Comparison of ENCODE assay signal across 9 mouse cellular contexts in the genomic region with DNA sequence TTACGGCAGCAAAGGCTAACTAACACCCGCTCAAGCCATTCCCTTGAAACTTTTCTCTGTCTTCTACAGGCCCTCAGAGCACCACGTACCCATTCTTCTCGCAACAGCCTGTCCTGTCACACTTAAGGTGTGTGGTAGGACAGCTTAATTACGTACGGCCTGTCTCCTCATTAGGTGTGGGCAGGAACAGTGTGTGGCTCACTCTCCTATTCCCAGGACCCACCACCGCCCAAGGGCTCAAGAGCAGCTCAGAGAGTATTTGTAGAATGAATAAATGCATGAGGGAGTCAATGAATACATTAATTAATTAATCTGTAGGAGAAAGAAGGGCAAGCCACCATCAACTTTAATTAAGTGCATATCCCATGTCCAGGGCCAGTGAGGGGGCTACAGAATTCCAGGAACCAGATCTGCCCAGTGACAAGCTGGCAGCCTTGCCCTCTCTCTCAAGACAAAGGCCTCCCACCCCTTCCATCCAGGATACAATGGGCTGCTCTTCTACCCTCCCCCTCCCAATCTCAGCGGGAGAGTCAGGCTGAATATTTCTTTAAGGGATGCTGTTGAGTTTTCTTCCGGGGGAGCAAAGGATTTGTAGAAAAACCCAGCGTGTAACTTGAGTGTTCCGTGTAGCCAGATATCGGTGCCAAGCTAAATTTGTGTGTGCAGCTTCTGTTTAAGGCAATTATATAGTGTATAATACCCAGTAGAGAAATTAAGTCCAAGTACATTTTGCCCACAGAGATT.
DNase-seq lines count a peak whose midpoint lies in the region; ATAC-seq and TF ChIP-seq lines count a peak whose summit lies in the region.
"Had no signal": no experiment of that assay in that cellular context is flagged by ENCODE, and none has a peak within 500 bp of the region (broad histone marks: within the 10 kb centered on the region; RNA-seq: fewer than 3 reads in every experiment).

No protein-coding gene starts in this region.

- 51% methylated on average over 12 of the region's 12 CpGs for WGBS in kidney, embryonic 16.5 days
- WGBS in forebrain, embryonic 10.5 days = 25% methylated on average over 12 of the region's 12 CpGs
- 47% methylated on average over 12 of the region's 12 CpGs for WGBS in limb, embryonic 14.5 days
- WGBS in stomach, embryonic 15.5 days = 58% methylated on average over 12 of the region's 12 CpGs

- no peak for DNase-seq in kidney, postnatal 10 days
- peak; percentile 70 for DNase-seq in forebrain, embryonic 10.5 days (ENCODE audit: extremely low spot score, low spot score)
- DNase-seq in limb, embryonic 14.5 days (ENCODE audit: low spot score) = no peak
- no peak for DNase-seq in liver
- no peak for DNase-seq in right cerebral cortex, postnatal 4 days
- DNase-seq: liver, embryonic 13.5 days had no signal

- H3K4me1 ChIP-seq in kidney, embryonic 16.5 days (ENCODE audit: insufficient read depth, low read length) = peaks cover 20% of the 10 kb centered on the region
- peaks cover 67% of the 10 kb centered on the region for H3K4me1 ChIP-seq in forebrain, embryonic 10.5 days
- H3K4me1 ChIP-seq in limb, embryonic 14.5 days (ENCODE audit: control insufficient read depth, insufficient read depth, low read length) = peaks cover 41% of the 10 kb centered on the region
- H3K4me1 ChIP-seq in stomach, embryonic 15.5 days = peaks cover 10% of the 10 kb centered on the region

- no peaks in the 10 kb centered on the region for H3K36me3 ChIP-seq in kidney, embryonic 16.5 days (ENCODE audit: insufficient read depth, low read length)
- no peaks in the 10 kb centered on the region for H3K36me3 ChIP-seq in forebrain, embryonic 10.5 days (replicated peaks)
- H3K36me3 ChIP-seq in limb, embryonic 14.5 days (ENCODE audit: control insufficient read depth, insufficient read depth, low read length) = no peaks in the 10 kb centered on the region
- H3K36me3 ChIP-seq in stomach, embryonic 15.5 days = no peaks in the 10 kb centered on the region
- H3K36me3 ChIP-seq: liver, embryonic 13.5 days had no signal

- H3K27ac ChIP-seq in kidney, embryonic 16.5 days (ENCODE audit: low read length) = no peak overlapping the region
- H3K27ac ChIP-seq in forebrain, embryonic 10.5 days = peak overlapping the region; percentile 83
- no peak overlapping the region for H3K27ac ChIP-seq in limb, embryonic 14.5 days (replicated peaks; ENCODE audit: low read depth, low read length)
- no peak overlapping the region for H3K27ac ChIP-seq in stomach, embryonic 15.5 days
- H3K27ac ChIP-seq: liver, embryonic 13.5 days had no signal

- no peaks in the 10 kb centered on the region for H3K9me3 ChIP-seq in kidney, embryonic 16.5 days (ENCODE audit: low read length)
- no peaks in the 10 kb centered on the region for H3K9me3 ChIP-seq in forebrain, embryonic 10.5 days
- H3K9me3 ChIP-seq in limb, embryonic 14.5 days (ENCODE audit: control insufficient read depth, low read length) = no peaks in the 10 kb centered on the region
- H3K9me3 ChIP-seq in stomach, embryonic 15.5 days = no peaks in the 10 kb centered on the region
- H3K9me3 ChIP-seq: liver, embryonic 13.5 days had no signal

- H3K9ac ChIP-seq in kidney, embryonic 16.5 days (replicated peaks; ENCODE audit: low read length) = no peak overlapping the region
- no peak overlapping the region for H3K9ac ChIP-seq in limb, embryonic 14.5 days (ENCODE audit: low read depth, low read length, severe bottlenecking)
- no peak overlapping the region for H3K9ac ChIP-seq in stomach, embryonic 15.5 days
- H3K9ac ChIP-seq: liver, embryonic 13.5 days had no signal

- peak overlapping the region; percentile 70 for H3K4me2 ChIP-seq in kidney, embryonic 16.5 days (replicated peaks; ENCODE audit: low read depth, low read length)
- H3K4me2 ChIP-seq in limb, embryonic 14.5 days (replicated peaks; ENCODE audit: low read depth, low read length, severe bottlenecking) = no peak overlapping the region
- peak overlapping the region; percentile 62; the same call in 1 of the 2 replicates for H3K4me2 ChIP-seq in stomach, embryonic 15.5 days

- ATAC-seq in kidney, embryonic 16.5 days (ENCODE audit: low FRiP score, low TSS enrichment) = no peak
- ATAC-seq in limb, embryonic 14.5 days (ENCODE audit: low FRiP score, low read depth) = peak; percentile 19; the same call in 1 of the 2 replicates
- no peak for ATAC-seq in stomach, embryonic 15.5 days (ENCODE audit: insufficient read depth, low FRiP score, low read depth)
- no peak for ATAC-seq in activated CD4-positive, CD25-positive, alpha-beta regulatory T cell, adult 4 months

- H3K4me3 ChIP-seq in kidney, embryonic 16.5 days (ENCODE audit: low read length) = no peak overlapping the region
- H3K4me3 ChIP-seq in forebrain, embryonic 10.5 days = peak overlapping the region; percentile 43
- no peak overlapping the region for H3K4me3 ChIP-seq in limb, embryonic 14.5 days (replicated peaks; ENCODE audit: low read length)
- no peak overlapping the region for H3K4me3 ChIP-seq in stomach, embryonic 15.5 days (replicated peaks)

- no peak for TF ChIP-seq POLR2A in limb, embryonic 14.5 days (IDR thresholded peaks at IDR 0.05; ENCODE audit: borderline replicate concordance, extremely low read depth, insufficient read depth, insufficient read length)

- H3K27me3 ChIP-seq in kidney, embryonic 16.5 days (ENCODE audit: insufficient read depth, low read length) = no peaks in the 10 kb centered on the region; the same call in 1 of the 2 replicates
- H3K27me3 ChIP-seq in forebrain, embryonic 10.5 days (ENCODE audit: poor library complexity, severe bottlenecking) = peaks cover 44% of the 10 kb centered on the region
- H3K27me3 ChIP-seq in limb, embryonic 14.5 days (ENCODE audit: control insufficient read depth, insufficient read depth, low read length) = peaks cover 13% of the 10 kb centered on the region; the same call in 1 of the 2 replicates
- no peaks in the 10 kb centered on the region for H3K27me3 ChIP-seq in stomach, embryonic 15.5 days (replicated peaks)
